In the genomic region with DNA sequence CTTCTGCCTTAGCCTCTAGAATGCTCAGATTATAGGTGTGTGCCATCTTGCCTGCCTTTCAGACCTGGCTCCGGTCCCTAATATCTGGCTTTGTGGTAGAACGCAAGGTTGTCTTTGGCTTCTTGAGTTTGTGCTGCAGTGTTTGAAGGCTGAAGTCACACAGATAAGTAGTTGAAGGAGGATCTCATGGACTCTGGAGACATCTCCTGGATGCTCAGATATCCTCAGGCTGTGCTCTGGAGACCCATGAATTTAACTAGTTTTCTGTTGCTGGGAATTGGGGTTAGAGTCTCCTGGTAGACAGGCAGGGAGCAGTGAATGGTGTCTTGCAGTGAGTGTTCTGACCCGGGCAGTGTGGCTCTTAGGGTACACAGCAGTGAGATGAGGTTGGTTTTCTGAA, we compare ENCODE assay signal across 21 mouse cellular contexts. TPM values are rescaled to one million over a fixed set of nuclear protein-coding genes. Genes with fewer than 3 reads are reported as not detected.
A peak's percentile ranks its signal among the peaks of the same experiment; 100 is the strongest.
DNase-seq lines count a peak whose midpoint lies in the region; ATAC-seq and TF ChIP-seq lines count a peak whose summit lies in the region.
"Had no signal": no experiment of that assay in that cellular context is flagged by ENCODE, and none has a peak within 500 bp of the region (broad histone marks: within the 10 kb centered on the region; RNA-seq: fewer than 3 reads in every experiment).

No protein-coding gene starts in this region.

- no peak overlapping the region for H3K27ac ChIP-seq in heart, postnatal 0 days (ENCODE audit: low read depth)
- H3K27ac ChIP-seq in liver, postnatal 0 days (ENCODE audit: low read depth): no peak overlapping the region
- no peak overlapping the region for H3K27ac ChIP-seq in cortical plate, adult 2 months (ENCODE audit: insufficient read depth, low read length)
- H3K27ac ChIP-seq: forebrain, embryonic 12.5 days; hindbrain, embryonic 14.5 days; limb, embryonic 10.5 days; lung, embryonic 15.5 days; midbrain, embryonic 15.5 days had no signal

- no peak overlapping the region for H3K9ac ChIP-seq in heart, postnatal 0 days (replicated peaks; ENCODE audit: low read depth, low read length)
- no peak overlapping the region for H3K9ac ChIP-seq in liver, postnatal 0 days (replicated peaks)
- H3K9ac ChIP-seq: forebrain, embryonic 12.5 days; hindbrain, embryonic 14.5 days; lung, embryonic 15.5 days; midbrain, embryonic 15.5 days had no signal

- intact Hi-C loops in heart, postnatal 10 days (cut with DNase I): no loop called here

- TF ChIP-seq EP300 in heart, postnatal 0 days (IDR thresholded peaks at IDR 0.05; ENCODE audit: low read depth): no peak
- TF ChIP-seq EP300 in liver, postnatal 0 days (IDR thresholded peaks at IDR 0.05; ENCODE audit: low read depth): no peak

- TF ChIP-seq CTCF in heart, postnatal 0 days (IDR thresholded peaks at IDR 0.05; ENCODE audit: low read depth): peak; percentile 18; the same call in 1 of the 2 replicates
- TF ChIP-seq CTCF in liver, postnatal 0 days (IDR thresholded peaks at IDR 0.05; ENCODE audit: low read depth): peak; percentile 13; the same call in 1 of the 2 replicates
- TF ChIP-seq CTCF in cortical plate, adult 2 months (IDR thresholded peaks at IDR 0.05; ENCODE audit: extremely low read depth, insufficient read depth, low read length): 0 out of 2 replicates have a peak, but pooled peaks have one; percentile 23

- H3K4me3 ChIP-seq in heart, postnatal 0 days (ENCODE audit: low read depth, low read length): no peak overlapping the region
- no peak overlapping the region for H3K4me3 ChIP-seq in liver, postnatal 0 days (ENCODE audit: low read depth, low read length)
- no peak overlapping the region for H3K4me3 ChIP-seq in cortical plate, adult 2 months (ENCODE audit: insufficient read depth, low read length)
- H3K4me3 ChIP-seq: forebrain, embryonic 12.5 days; limb, embryonic 10.5 days; lung, embryonic 15.5 days; megakaryocyte, embryonic 14.5 days; midbrain, embryonic 15.5 days had no signal

- H3K36me3 ChIP-seq in heart, postnatal 0 days (replicated peaks; ENCODE audit: control insufficient read depth, insufficient read depth, low read length): 0 out of 2 replicates have a peak, but pooled peaks cover 5% of the 10 kb centered on the region
- no peaks in the 10 kb centered on the region for H3K36me3 ChIP-seq in liver, postnatal 0 days (replicated peaks; ENCODE audit: insufficient read depth, low read length)
- H3K36me3 ChIP-seq: forebrain, embryonic 12.5 days; G1E; lung, embryonic 15.5 days; midbrain, embryonic 15.5 days had no signal

- no peaks in the 10 kb centered on the region for H3K27me3 ChIP-seq in heart, postnatal 0 days (ENCODE audit: control insufficient read depth, insufficient read depth, low read length)
- H3K27me3 ChIP-seq in liver, postnatal 0 days (ENCODE audit: insufficient read depth, low read length): no peaks in the 10 kb centered on the region
- H3K27me3 ChIP-seq: forebrain, embryonic 12.5 days; megakaryocyte, embryonic 14.5 days had no signal

- TF ChIP-seq POLR2A in cortical plate, adult 2 months (IDR thresholded peaks at IDR 0.05; ENCODE audit: extremely low read depth, insufficient read depth, low read length): no peak

- 80% methylated on average over 3 of the region's 3 CpGs for WGBS in heart, postnatal 0 days
- whole genome bisulfite sequencing in liver, postnatal 0 days (ENCODE audit: insufficient replicate concordance): 82% methylated on average over 3 of the region's 3 CpGs

- peak; percentile 39 for DNase-seq in cerebellum, adult 9-10 months
- DNase-seq in cerebellum, postnatal 4 days (ENCODE audit: low spot score in 2 of 2): no peak
- no peak for DNase-seq in heart, postnatal 0 days (ENCODE audit: low spot score)
- DNase-seq in heart, postnatal 10 days: no peak
- no peak for DNase-seq in liver, postnatal 0 days
- DNase-seq in liver: no peak
- DNase-seq in ovary, postnatal 10 days (ENCODE audit: low spot score): no peak
- DNase-seq: adrenal gland, postnatal 36 days; kidney, postnatal 14 days; retina, postnatal 1 day had no signal

- no peak for ATAC-seq in heart, postnatal 0 days (ENCODE audit: insufficient read depth, low read depth)
- no peak for ATAC-seq in liver, postnatal 0 days
- ATAC-seq: intestine, embryonic 16.5 days; midbrain, embryonic 15.5 days had no signal

- no peaks in the 10 kb centered on the region for H3K9me3 ChIP-seq in heart, postnatal 0 days (replicated peaks; ENCODE audit: control insufficient read depth, low read length)
- no peaks in the 10 kb centered on the region for H3K9me3 ChIP-seq in liver, postnatal 0 days (ENCODE audit: low read length)
- H3K9me3 ChIP-seq: forebrain, embryonic 12.5 days; G1E; limb, embryonic 10.5 days; lung, embryonic 15.5 days; megakaryocyte, embryonic 14.5 days; midbrain, embryonic 15.5 days had no signal

- no peaks in the 10 kb centered on the region for H3K4me1 ChIP-seq in heart, postnatal 0 days (ENCODE audit: control insufficient read depth, insufficient read depth)
- peaks cover 9% of the 10 kb centered on the region; the same call in 1 of the 2 replicates for H3K4me1 ChIP-seq in liver, postnatal 0 days (ENCODE audit: insufficient read depth)
- H3K4me1 ChIP-seq in cortical plate, adult 2 months (ENCODE audit: control insufficient read depth, insufficient read depth, low read length): peaks cover 2% of the 10 kb centered on the region

- H3K4me2 ChIP-seq in heart, postnatal 0 days (ENCODE audit: low read depth, low read length): no peak overlapping the region
- no peak overlapping the region for H3K4me2 ChIP-seq in liver, postnatal 0 days (ENCODE audit: low read depth, low read length)
- H3K4me2 ChIP-seq: forebrain, embryonic 12.5 days; heart, embryonic 11.5 days; hindbrain, embryonic 14.5 days; liver, embryonic 11.5 days; lung, embryonic 15.5 days; midbrain, embryonic 15.5 days had no signal

RNA-seq across cellular contexts. Expression of gene Ak4, which starts 6.6 kb away (rescaled TPM):
- 11.0 and 18.4 TPM in 2 replicates for total RNA-seq in heart, postnatal 0 days (2014; rRNA removed; ENCODE audit: low replicate concordance)
- 4.6 and 5.3 TPM in 2 replicates for polyA plus RNA-seq in heart, postnatal 0 days (2015; fragmentation: Nextera tagmentation; extraction: Ambion mirVana)
- 10 to 100 TPM; 10.1 to 14.5 TPM for total RNA-seq in heart, postnatal 10 days (2021)
- 27.1 and 31.3 TPM in 2 replicates for polyA plus RNA-seq in liver, postnatal 0 days (2015; fragmentation: Nextera tagmentation; extraction: Ambion mirVana)
- polyA plus RNA-seq in cortical plate, adult 2 months (2012; rRNA removed): 31.7 and 33.6 TPM in 2 replicates
- total RNA-seq: G1E had no signal
- polyA plus RNA-seq: G1E had no signal
